Mouse (Mus musculus) heart, postnatal 36 days (tissue): ENCODE results near the gene Vps26b. TPM values are rescaled to one million over a fixed set of nuclear protein-coding genes. Genes with fewer than 3 reads are reported as not detected.

Experiments
- DNase-seq, 2 experiments: peaks; one replicate each; pipeline ENCODE4 v3.0.0; 2021 to 2022
- intact Hi-C: fragments of 180-260 bp; cut with DNase I; formaldehyde crosslinking; loops from one replicate; pipeline ENCODE4 v1.15.1; 2025
- total RNA-seq, 2 experiments: library from RNA; stranded (reverse); gene quantifications; 2 replicates each; pipeline ENCODE4 v1.2.3; 2021

Gene Vps26b
- total RNA-seq, 2 experiments from 2014 or later = 30.5 to 32.2 TPM

GRCm38 (mm10) chr9:26997501-26997900 lies 32.4 kb downstream of the Vps26b start:
- intact Hi-C loops = no loop called here
- DNase-seq = no peak

GRCm38 (mm10) chr9:26997062-26997461 lies 32.8 kb downstream of the Vps26b start:
- intact Hi-C loops = no loop called here
- no peak for DNase-seq

- no peak for DNase-seq
- intact Hi-C loops = no loop called here
Measured at GRCm38 (mm10) chr9:26993900-26994299, 36.0 kb downstream of the Vps26b start.

- intact Hi-C loops = no loop called here
- DNase-seq = no peak
Measured at GRCm38 (mm10) chr9:26993118-26993517, 36.7 kb downstream of the Vps26b start.

DNA sequence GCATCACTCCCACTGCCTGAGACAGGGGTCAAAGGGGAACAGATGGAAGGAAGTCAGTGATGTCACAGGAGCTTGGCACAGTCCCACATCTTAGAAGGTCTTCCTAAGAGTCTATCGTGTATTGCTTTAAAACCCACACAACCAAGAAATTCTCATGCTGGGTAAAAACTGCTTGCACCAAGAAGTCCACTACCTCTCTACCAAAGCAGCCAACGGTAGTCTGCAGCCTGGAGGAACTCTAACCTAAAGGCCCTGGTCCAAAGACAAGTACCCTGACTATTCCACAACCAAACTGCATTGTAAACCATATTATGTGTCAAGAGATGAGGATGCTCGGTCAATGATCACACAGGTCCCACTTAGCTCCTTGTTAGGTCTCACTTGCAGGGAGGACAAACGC lies 39.7 kb downstream of the Vps26b start:
- intact Hi-C loops = no loop called here
- no peak for DNase-seq

DNA sequence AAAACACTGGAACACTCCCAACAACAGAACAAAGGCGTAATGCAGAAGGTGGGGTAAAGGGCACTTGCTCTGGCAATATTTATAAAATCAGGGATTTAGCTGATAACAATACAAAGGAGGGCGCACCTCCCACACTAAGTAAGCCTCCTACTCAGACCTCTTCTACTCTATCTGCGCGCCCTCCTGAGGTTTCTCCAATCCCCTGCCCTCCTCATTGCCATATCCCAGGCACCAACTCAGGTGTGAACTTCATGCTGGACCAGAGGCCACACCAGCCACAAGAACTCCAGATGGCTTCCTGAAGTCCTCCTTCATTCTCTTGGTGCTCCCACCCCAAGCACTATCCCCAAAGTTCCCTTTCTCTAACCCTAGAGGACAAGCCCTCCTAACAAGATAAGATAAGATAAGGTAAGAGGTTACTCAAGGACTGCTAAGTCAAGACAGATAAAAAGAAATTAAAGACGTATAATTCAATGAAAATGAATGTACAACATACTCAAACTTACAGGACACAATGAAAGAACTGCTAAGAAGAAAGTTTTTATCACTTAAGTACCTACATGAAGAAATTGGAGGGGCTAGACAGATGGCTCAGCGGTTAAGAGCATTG lies 44.1 kb downstream of the Vps26b start:
- DNase-seq = no peak
- intact Hi-C loops = no loop called here

DNA sequence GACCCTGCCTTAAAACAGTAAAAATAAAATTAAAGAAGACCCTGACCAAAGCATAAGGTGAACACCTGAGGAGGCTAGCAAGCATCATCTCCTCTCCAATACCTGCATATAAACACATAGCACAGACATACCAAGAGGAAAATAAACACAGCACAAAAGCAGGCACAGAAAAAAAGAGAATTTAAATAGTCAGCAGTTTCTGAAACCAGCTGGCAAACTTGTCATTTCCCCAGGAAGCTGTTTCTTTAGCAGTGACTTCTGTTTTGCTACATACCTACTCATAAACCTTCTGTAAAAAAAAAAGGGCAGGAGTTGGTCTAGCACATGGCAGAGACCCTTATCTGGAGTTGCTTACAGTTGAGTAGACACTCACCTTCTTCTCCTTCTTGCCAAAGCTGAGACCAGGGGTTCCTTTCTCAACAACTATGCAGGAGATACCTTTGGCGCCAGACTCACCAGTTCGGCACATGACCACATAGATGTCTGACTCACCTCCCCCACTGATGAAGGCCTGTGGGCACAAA lies 44.7 kb downstream of the Vps26b start:
- intact Hi-C loops = no loop called here
- no peak for DNase-seq

- no peak for DNase-seq
- intact Hi-C loops = no loop called here
Measured at GRCm38 (mm10) chr9:26978776-26979175, 51.1 kb downstream of the Vps26b start.

GRCm38 (mm10) chr9:26977754-26978153 lies 52.1 kb downstream of the Vps26b start:
- DNase-seq = no peak
- intact Hi-C loops = no loop called here

Other genes starting within 250 kb of the Vps26b start
- gene Glb1l2, start 223.6 kb downstream of the Vps26b start, total RNA-seq = under 1 TPM; 0.16 to 0.56 TPM
- not detected for gene Glb1l3, start 169.2 kb downstream of the Vps26b start, total RNA-seq
- not detected for gene Gm1110, start 107.0 kb downstream of the Vps26b start, total RNA-seq
- 10 to 100 TPM; 60.0 to 61.0 TPM for gene Acad8, start 30.5 kb downstream of the Vps26b start, total RNA-seq
- gene Thyn1, start 30.4 kb downstream of the Vps26b start, total RNA-seq = 10 to 100 TPM; 22.6 to 27.6 TPM
- gene Ncapd3, start 110 bp upstream of the Vps26b start, total RNA-seq = 10 to 100 TPM; 10.7 to 11.4 TPM
- gene Jam3, start 125.4 kb upstream of the Vps26b start, total RNA-seq = 10 to 100 TPM; 14.3 to 18.3 TPM